Mouse (Mus musculus): Measurements from ENCODE around the gene Nrbp1.

The Nrbp1 gene

DNA sequence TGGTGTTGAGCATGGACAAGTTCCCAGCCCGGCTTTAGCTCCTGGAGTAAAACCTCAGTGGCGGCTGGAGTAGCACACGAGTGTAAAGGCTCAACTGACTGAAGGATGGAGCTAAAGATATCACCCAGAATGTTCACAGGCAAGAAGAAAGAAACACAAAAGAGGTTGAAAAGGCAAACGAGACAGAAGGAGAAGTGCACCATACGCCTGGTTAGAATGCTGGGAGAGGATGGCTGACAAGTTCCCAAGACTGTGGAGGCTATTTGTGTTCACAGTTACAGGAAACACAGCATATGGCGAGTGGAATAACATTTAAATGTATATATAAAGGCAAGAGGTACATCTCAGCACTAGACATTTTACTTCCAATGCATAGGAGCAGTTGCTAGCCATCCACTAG lies 32.4 kb downstream of the Nrbp1 start:
- no peak for DNase-seq

DNA sequence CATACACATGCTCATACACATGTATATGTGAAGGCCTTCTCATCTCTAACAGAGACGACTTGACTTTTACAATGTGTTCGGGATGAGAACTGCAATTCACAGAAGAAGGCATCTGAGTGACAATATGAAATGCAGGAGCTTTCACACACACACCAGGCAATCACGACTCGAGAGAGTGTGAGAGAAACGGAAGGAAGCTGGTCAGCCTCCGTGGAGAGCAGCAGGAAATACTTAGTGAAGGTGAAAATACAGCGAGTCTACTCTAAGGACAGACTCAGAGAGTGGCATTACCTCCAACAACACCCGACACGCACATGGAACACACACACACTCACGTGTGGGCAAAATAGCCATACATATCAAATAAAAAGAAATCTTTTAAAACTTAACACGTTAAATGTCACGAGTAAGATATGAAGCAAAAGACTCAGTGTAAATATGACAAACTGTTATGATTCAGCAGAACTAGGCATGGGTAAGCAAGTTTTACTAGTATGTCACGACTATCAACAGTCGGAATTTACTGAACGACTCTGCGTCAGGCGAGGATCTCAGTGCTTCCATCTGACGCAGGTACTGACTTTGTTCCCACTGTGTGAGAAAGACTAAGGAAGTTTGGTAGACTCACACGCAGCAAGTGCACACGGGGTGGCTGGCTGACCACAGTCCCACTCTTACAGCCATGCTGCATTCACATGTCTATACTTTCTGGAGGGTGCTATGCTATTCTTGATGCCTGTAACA lies 38.8 kb downstream of the Nrbp1 start:
- DNase-seq, result no peak

DNA sequence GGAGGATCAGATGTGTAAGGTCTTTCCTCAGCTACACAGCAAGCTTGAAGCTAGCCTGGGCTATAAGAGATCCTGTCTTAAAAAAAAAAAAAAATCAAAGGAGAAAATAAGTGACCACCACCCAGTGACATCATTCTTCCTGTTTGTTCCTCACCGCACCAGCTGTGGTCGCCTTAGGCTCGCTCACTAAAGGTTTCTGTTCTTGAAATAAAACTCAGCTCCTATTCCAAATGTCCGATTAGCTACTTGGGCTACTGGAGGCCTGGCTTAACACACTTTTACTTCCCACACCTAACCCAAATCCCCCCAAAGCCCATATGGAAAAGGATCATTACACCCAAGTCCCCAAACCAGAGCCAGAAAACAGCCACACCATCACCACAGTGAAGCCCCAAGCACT lies 47.6 kb downstream of the Nrbp1 start:
- DNase-seq, result no peak

DNA sequence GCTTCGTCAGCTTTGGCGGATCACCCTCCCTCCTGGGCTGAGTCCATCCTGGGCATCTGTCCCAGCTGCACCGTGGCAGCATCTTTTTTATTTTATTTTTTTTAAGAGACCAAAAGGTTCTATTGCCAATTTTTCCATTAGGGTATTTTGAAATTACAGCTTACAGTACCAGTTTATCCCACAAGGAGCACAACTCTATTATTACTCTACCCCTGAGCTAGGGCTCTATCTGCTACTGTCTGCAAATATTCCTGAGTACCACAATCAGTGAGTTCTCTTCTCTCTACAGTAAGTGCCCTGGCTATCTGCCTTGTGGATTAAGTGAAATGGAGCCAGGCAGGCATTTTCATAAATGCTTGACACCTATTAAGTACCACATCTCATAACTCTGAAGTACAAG lies 48.0 kb downstream of the Nrbp1 start:
- DNase-seq, result no peak

- DNase-seq, result no peak
Observed at GRCm38 (mm10) chr5:31289626-31290230, 49.1 kb downstream of the Nrbp1 start.

- peak; percentile 95 for DNase-seq
Observed at GRCm38 (mm10) chr5:31290521-31291360, 50.1 kb downstream of the Nrbp1 start, which contains the start of gene Ift172. Ift172 (minus strand) TSS chr5:31291116.

GRCm38 (mm10) chr5:31291361-31291688 lies 50.7 kb downstream of the Nrbp1 start:
- no peak for DNase-seq

- peak; percentile 20 for DNase-seq
Observed at GRCm38 (mm10) chr5:31294964-31295605, 54.4 kb downstream of the Nrbp1 start.

GRCm38 (mm10) chr5:31295606-31296141 lies 55.0 kb downstream of the Nrbp1 start, which contains the start of gene Fndc4:
Fndc4 (minus strand) TSS chr5:31296080.
- DNase-seq, result peak; percentile 63

DNA sequence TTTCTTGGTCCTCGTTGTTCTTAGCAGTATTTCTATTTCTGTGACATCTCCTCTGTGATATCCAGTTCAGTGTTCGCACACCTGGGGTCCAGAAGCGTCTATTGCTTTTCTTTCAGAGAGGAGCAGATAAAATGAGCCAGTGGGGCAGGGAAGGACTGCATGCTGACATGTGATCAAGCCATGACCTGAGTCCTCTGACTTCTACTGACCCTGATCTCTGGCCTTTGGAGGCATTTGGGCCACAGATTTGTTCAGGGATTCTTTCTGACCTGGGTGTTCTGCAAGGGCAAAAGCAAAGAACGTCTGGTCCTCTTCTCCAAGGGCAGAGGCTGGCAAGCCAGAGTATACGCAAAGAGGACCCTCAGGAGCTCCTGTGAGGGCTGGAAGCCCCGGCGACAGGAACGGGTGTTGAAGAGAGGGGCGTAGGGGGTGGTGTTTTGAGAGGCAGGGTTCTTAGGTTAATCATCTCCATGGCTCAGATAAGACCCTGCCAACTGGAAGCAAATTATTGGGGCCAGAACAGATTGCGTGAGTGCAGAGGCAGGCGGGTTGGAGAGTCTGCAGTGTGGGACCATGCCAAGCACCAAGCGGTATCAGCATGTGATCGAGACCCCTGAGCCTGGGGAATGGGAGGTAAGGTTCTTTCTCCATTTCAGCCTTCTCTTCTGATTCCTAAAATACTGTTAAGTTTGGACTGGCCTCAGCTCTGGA lies 56.5 kb downstream of the Nrbp1 start, which contains the start of gene Gckr:
Gene Gckr, plus strand, starts transcription at position 397 of the 711 bp plus-strand sequence.
- no peak for DNase-seq

- no peak for DNase-seq
Observed at GRCm38 (mm10) chr5:31297981-31298380, 57.3 kb downstream of the Nrbp1 start.

GRCm38 (mm10) chr5:31298486-31298885 lies 57.8 kb downstream of the Nrbp1 start:
- no peak for DNase-seq

All from cerebellum, adult 11 months (tissue).